Mouse (Mus musculus): ENCODE results near the gene Ptcd2.
"Not testable (repeated sequence)": the region's sequence is repeated elsewhere in the genome, so short reads cannot be mapped to it uniquely, and the experiment has no call there.

The Ptcd2 gene

DNA sequence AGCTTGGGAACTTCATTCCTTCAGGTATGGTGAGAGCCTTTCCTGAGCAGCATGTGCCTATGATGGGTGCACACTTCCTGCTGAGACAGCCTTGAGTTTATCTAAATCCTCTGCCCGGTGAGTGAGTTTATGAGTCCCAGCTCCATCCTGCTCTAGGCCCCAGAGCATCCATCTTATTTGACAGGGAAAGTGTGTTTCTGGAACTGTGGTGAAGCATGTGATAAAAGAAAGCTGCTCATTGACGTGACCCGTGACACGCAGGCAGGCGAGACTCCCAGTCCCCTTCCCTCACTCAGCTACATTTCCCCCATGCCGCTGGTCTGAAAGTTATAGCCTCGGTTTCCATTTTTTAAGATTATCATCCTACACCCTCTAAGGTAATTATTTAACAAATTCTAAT is 11.4 kb upstream of the Ptcd2 start:
- peak; percentile 43 for DNase-seq (ENCODE audit: low spot score)

DNA sequence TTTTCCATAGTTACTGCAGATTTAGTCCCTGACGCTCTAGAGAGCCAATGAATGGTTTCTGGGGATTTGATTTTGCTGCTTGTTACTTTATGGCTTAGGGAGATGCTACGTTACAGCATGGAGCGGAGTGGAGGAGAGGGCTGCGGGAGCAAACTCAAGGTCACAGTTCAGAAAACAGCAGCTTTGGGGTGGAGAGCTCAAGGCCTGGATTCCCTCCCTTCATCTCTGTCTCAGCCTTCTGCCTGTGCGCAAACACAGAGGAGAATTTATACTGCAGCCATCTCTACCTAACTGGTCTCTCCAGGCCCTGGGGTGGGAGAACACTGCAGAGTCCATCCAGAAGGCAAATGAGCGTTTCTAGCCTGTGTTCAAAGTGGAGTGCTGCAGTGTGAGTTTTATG is 10.6 kb upstream of the Ptcd2 start:
- DNase-seq (ENCODE audit: low spot score): no peak

DNA sequence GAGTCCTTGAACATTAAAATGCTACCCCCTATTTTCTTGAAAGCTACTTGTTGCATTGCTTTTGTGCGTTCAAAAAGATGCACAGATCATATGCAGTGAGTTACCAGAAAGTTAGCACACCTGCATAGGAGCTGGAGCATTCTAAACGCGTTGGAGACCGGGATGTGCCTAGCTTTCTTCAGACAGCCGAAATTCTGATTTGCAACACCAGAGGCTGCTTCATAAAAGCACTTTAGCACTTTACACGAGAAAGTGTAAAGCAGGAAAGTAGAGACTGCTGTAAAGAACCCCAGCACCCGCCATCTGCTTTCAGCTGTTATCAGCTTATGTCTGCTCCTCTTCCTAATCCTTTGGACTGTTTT is 9.0 kb upstream of the Ptcd2 start:
- DNase-seq (ENCODE audit: low spot score): no peak

DNA sequence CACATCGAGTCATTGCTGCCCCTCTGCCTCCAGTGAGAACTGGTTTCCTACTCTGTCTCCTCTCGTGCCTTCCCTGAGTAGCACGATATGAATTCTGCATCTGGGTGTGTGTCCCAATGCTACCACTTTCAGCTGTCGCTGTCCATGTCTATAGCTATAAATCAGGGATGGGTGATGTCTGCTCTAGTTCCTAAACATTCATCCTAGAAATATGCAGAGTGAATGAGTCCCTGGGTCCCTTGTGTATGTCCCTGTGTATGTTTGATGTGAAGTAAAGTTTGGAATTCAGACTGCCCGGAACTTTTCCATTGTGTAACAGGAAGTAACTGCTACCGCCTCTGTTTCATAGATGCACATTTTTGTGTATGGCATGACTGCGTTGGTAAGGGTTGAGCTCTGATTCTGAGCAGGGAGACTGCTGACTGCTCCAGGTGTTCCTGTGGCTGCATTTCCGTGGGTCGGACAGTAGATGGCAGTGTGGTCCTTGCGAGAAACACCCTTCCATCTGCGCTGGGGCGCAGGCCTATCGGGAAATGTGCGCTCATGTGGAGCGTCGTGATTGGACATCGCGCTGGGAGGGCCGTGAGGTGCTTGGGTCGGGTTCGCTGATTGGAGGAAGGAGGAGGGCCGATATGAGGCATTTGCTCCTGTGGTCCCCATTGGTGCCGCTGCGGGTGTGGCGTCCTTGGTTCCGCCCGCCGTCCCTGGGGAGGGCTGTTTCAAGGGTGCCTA is 8.4 kb upstream of the Ptcd2 start:
- peak; percentile 99 for DNase-seq (ENCODE audit: low spot score)

DNA sequence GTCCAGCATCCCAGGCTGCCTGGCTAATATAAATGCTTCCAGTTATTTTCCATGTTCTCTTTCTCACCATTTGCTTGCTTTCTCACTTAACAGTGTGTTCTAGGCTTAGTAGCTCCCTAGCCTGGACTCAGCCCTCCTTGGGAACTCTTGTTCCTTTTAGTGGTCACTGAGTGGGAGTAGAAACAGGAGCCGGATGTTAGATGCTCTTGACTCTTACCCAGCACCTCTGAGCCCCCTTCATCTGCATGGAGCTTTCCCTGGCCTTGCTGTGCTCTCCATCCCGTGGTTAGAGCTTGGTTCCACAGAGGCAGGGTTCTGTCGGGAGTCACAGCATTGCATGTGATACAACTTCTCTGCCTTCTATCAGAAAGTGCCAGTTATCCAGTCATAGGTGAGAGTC is 7.1 kb upstream of the Ptcd2 start:
- no peak for DNase-seq (ENCODE audit: low spot score)

DNA sequence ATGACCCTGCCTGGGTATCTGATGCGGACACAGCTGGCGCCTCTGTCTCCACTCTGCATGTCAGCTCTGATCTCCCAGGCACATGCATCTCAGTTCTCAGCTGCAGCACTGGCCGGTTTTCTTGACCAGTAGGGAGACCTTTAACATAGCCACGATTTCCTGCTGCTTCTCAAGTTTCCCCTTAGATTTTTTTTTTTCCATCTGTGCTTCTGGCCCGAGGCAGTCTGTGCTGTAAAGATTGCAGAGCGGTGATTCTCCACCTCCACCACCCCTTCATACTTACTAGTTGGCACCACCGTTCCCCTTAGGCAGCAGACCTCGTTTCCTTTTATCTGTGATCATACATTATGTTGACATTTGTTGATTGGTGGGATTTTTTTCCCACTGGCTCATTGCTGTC is 6.7 kb upstream of the Ptcd2 start:
- DNase-seq (ENCODE audit: low spot score): no peak

DNA sequence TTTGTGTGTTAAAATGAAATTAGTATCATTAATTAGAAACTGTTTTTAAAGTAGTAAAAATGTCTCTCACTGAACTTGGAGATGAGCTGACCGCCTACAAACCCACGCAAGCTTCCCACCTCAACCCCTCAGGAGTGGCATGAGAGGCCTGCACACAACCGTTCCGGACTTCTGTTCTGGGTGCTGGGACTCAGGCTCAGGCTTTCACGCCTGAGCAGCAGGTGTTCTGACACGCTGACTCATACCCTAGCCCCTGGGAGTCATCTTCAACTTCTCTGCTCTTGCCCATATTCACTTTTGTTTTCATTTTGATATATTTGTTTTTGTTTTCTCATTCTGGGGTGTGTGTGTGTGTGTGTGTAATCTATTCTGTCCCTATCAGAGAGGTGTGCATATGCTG is 5.5 kb upstream of the Ptcd2 start:
- no peak for DNase-seq (ENCODE audit: low spot score)

DNA sequence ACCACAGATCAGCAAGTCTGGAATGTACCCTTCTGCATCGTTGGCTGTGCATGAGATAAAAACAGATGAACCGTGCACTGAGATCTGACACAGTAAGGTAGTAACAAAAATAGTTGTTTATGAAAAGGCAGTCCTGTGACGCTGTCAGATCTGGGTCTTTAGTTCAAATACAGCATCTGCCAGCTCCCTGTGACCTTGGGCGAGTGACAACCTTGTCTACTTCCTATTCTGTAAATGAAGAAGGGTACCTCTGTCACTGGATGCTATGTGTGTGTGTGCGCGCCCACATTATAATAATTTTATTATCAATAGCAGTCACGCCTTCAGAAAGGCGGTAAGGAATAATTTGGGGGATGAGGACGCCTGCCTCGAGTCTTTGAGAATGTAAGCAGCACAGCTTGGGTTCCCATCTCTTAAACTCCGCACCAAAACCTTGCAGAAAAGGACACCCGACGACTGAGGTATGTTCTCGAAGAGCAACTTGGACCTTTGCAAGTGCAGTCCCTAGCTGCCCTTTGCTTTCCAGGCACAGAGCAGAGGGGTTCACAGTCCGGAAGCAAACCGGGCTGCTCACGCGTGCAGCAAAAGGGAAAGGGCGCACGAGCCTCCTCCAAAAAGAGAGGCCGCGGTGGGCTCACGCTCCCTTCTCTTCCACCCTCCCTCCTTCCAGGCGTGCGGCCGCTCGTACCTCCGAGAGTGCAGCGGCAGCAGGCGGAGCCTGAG is 468 bp downstream of the Ptcd2 start:
- DNase-seq (ENCODE audit: low spot score): no peak

DNA sequence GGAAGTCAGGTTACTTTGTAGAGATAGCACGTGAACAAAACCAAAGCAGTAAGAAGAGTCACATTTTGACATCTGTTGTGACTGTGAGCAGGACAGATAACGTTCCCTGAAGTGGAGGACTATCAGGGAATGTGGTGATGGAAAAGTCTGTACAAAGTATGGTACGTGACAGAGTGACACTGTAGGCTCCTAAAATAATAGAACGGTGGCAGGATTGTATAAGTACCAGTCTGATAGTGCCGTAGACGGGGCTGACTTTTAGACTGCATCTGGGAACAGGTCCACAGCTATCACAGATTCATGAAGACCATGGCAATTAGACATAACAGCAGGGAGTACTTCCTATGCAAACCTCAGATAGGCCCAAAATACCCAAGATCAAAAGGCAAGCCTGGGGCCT is 3.0 kb downstream of the Ptcd2 start:
- no peak for DNase-seq (ENCODE audit: low spot score)

DNA sequence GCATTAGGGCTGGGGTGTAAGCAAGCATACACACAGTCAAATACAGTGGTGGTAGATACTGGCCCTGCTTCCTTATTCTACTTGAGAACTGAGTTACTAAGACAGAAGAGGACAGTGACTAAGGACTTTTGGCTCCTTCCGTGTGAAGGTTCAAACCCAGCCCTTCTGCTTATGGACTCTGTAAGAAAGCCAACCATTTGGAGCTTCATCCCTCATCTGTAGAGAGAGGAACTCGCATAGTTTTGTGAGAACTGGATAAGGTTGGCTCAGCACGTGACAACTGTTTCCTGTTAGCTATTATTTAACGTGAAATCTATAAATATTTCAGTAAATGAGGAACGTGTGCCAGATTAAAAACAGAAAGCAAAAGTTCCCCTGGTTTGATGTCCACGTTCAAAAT is 7.0 kb downstream of the Ptcd2 start:
- DNase-seq (ENCODE audit: low spot score): no peak

DNA sequence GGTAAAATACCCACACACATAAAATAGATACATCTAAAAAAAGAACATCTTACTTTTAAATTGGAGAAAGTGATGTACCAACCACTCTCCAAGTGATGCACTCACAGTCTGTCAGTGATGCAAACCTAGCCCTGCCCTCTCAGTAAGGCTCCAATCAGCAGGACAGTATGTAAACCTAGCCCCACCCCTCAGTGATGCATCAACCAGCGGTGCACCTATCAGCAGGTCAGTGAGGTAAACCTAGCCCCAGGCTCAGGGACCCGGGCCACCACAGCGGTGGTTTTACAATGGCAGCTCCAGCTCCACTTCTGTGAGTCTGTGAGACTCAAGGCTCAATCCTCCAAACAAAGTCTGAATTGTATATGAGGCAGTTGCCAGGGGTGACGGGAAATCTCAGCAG is 13.2 kb downstream of the Ptcd2 start:
- DNase-seq (ENCODE audit: low spot score): no peak

DNA sequence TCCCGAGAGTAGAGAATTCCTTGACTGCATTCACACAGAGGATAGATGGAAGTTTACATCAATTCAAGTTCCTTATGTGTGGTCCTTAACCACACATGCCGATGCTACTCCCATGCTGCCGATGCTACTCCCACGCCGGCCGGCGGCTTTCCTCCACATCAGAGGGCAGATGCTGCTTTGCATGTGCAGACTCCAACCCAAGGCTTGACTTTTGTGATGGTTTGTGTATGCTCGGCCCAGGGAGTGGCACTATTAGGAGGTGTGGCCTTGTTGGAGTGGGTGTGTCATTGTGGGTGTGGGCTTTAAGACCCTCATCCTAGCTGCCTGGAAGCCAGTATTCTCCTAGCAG is 20.2 kb downstream of the Ptcd2 start:
- DNase-seq (ENCODE audit: low spot score): not testable (repeated sequence)

DNA sequence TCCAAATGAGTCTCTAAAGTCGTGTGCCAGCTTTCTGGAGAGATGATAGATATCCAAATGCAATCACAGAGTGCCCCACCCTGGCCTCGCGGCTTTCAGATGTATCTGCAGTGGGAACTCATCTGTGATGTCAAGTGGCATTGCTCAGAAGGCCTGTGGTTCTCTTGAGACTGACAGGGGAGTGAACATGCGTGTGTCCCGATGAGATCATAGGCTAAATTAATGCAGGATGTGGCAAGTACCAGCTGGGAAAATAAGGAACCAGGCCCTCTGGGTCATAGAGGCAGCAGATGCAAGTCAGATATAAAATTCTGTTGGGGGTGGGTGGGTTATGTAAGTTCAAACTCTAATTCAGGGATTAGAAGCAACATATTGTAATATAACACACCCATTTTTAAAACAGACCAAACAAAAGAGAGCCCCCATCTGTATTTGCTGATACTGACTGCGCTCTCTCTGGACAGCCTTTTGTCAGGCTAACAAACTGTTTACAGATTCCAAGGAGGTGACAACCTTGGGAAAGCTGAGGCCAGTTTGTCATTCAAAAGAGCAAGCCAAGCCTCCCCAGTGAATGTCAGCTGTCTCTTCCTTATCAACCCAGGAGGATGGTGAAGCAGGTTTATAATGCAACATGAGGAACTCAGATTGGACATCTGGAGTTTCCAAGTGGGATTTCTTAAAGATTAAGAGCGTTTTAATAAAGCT is 20.7 kb downstream of the Ptcd2 start:
- DNase-seq (ENCODE audit: low spot score): no peak

DNA sequence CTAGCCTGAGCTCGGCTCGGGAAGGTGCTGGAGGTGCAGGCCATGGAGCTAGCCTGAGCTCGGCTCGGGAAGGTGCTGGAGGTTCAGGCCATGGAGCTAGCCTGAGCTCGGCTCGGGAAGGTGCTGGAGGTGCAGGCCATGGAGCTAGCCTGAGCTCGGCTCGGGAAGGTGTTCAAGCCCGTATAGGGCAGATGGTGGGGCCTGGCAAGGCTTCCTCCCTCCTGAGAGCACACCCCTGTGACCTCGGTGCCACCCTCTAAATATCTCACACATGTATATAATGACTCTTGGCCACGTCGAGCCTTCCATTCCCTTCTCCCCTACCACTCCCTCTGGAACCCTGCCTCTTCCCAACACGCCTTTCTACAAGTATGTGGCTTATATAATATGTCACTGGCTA is 21.6 kb downstream of the Ptcd2 start:
- not testable (repeated sequence) for DNase-seq (ENCODE audit: low spot score)

DNA sequence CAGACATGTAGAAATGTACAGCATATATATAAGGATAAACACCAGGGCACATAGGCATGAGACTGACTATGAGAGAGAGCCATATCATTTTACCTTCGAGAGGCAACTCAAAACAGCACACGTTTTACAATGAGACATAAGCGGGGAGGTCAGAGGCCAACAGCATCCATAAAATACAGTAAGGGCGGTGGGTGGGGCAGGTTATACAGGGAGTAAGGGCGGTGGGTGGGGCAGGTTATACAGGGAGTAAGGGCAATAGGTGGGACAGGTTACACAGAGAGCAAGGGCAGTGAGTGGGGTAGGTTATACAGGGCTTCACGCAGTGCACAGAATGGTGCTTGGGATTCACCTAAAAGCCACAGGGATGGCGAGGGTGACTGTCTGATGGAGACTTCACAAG is 24.1 kb downstream of the Ptcd2 start:
- DNase-seq (ENCODE audit: low spot score): no peak

DNA sequence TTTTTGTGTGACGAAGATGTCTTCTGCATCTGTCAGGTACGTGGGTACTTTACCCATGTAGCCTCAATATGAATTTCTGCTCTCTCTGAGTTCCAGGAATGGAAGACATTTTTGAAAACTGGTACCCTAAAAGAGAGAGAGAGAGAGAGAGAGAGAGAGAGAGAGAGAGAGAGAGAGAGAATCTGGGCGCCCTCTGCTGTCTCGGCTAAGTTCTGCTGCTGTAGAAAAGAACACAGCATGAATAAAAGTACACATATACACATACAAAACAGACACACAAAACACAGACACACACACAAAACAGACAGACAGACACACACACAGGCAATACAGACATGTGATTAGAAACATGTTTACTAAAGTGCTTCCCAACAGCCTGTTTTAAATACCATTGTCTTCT is 27.4 kb downstream of the Ptcd2 start:
- peak; percentile 37 for DNase-seq (ENCODE audit: low spot score)

DNA sequence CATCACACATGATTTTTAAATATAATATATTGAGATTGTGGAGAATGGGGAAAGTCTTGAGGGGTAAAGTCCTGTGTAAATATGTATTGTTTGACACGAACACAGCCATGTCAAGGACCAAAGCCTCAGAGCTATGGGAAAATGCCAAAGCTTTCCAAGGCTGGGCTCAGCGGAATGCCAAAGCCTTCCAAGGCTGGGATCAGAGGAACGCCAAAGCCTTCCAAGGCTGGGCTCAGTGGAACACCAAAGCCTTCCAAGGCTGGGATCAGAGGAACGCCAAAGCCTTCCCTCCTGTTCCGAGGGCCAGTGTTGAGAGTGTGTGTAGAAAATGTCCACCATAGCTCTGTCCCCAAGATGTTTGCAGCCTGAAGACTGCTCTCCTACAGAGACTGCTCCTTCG is 28.1 kb downstream of the Ptcd2 start:
- no peak for DNase-seq (ENCODE audit: low spot score)

DNA sequence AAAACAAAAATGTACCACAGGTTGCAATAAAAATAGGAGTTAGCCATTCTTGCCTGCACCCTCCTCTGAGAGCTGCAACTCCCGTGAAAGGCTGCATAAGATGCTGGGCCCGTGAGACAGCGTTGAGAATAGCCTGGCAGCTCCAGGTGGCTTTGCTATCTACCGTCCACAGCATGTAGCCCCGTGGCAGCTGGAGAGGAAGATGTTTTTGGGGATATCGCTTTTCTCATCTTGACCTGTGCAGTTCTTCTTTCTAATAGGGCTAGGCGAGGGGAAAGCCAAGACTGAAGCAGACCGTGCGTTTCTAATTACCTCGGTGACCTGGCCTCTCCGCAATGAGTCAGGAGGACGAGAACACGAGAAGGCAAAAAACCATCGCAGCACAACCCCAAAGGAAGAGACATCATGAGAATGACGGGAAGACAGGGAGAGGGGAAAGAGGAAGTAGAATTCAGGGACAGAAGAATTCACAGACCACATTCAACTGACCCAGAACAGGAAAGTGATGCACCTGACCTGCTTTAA is 29.8 kb downstream of the Ptcd2 start:
- no peak for DNase-seq (ENCODE audit: low spot score)

DNA sequence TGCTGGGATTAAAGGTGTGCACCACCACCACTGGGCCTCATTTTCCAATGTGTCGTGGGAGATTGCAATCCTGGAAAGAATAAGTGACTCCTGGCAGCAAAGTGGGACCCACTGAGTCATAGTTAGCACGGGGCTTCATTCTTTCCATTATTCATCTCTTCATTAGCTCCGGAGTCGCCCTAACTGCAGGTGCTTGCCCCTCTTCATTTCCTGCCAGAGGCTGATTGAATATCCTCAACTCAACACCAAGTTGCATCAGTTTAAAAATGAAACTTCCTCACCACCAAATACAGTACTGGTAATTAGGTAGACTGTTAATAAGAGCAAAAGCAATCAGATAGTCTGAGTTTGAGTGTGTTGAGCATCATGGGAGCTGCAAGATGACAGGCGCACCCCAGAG is 30.4 kb downstream of the Ptcd2 start:
- DNase-seq (ENCODE audit: low spot score): no peak

DNA sequence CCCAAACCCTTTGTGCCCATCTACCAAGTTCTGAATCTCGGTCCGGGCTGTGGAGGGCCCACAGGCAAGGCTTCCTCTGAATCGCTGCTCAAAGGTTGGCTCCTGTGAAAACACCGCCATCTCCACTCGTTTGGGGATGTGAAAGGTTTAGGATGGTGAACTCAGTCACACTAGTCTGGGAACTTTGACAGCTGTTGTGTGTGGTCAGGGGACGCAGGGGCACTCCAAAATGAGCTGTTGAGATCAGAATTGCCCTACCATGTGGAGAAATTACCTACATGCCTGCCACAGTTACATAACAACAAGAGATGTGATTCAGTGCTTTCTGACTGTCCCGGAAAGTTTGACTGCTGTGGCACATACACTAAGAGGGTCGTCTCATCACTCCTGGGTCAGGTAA is 36.1 kb downstream of the Ptcd2 start:
- DNase-seq (ENCODE audit: low spot score): no peak

DNA sequence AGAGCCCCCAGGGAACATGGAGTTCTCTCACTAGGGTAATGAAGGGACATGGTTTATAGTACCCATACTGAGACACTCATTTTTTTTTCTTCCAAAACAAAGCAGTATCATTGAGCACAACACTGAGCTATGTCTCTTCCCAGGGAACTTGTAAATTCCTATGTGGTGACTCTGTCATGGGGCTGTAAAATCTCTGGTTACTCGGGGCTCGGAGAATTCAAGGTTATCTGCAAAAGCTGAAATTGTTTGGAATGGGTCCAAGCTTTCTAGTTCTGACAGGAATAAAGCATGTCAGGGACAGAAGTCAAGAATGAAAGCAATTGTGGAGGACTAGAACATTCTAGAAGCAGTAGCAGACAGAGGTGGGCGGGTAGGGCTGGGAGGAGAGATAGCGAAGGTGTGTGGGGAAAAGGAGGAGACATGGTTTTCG is 36.6 kb downstream of the Ptcd2 start:
- no peak for DNase-seq (ENCODE audit: low spot score)

DNA sequence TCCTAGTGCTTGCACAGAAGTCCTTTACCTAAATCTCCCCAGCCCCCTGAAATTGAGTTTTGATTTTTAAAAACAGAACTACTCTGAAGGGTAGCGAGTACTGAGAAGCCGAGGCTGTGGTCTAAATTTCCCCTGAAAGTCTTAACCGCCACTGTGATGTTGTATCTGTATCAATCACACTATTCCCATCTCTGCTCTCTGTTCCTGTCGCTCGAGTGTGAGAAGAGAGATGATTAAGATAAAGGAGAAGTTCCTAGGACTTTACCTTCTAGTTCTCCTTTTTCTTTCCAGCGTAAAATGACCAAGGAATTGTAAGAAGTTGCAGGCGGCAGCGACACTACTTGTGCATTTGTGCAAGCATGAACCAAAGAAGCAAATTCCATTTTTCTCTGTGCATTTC is 38.3 kb downstream of the Ptcd2 start:
- DNase-seq (ENCODE audit: low spot score): no peak

DNA sequence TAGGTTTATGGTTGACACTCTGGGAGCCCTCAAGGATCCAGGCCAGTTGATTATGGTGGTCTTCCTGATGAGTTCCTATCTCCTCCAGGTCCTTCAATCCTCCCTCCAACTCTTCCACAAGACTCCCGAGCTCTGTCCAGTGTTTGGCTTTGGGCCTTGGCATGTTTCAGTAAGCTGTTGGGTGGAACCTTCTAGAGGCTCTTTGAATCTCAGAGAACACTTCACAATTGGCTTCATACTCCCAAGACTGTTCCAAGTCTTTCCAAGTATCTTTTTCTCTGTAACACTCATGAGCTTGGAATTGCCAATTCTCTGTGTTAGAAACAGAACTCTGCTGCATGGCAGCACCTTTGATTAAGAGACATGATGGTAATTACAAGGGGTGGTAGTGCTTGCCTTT is 39.3 kb downstream of the Ptcd2 start:
- no peak for DNase-seq (ENCODE audit: low spot score)

Measured in embryo, embryonic 10 days (tissue).